Mouse (Mus musculus) ES-Bruce4 (cell line): Measurements from ENCODE around the gene H60b.
"Not testable (repeated sequence)": the region's sequence is repeated elsewhere in the genome, so short reads cannot be mapped to it uniquely, and the experiment has no call there.

Experiments
- CTCF ChIP-seq: IDR thresholded peaks from one replicate; pipeline ENCODE4 v1.8.1; 2011; ENCODE audit warnings: low read depth, low read length
- EP300 ChIP-seq: IDR thresholded peaks from 2 replicates; pipeline ENCODE4 v1.6.1; 2011; ENCODE audit warnings: low read depth, low read length; ENCODE audit not compliant: insufficient read depth
- POLR2A ChIP-seq: IDR thresholded peaks from one replicate; pipeline ENCODE4 v1.8.1; 2011; ENCODE audit warnings: low read length; ENCODE audit not compliant: insufficient read depth

DNA sequence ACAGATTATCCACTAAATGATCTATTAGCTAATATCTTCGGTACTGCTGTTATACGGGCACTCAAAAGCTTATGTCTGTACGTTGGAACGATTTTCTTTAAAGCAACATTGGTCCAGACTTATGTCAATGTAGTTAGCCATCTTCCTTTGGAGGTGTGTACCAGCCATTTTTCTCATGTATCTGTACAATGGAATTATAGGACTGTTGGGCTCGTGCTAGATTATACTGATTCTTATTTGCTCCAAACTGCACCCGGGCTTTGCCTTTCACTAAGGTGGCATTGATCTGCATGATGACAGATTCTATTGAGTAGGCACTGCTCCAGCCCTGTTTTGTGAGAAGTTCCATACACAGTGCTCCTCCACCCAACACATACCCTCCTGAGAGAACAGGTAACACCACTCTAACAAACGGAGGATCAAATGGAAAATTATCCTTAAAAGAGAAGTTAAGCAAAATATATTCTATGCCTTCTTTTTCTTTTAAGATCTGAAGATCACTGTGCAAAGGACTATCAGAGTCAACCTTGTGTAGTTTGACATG lies 5.2 kb upstream of the H60b start:
- not testable (repeated sequence) for TF ChIP-seq CTCF, POLR2A, EP300
